Mouse (Mus musculus): ENCODE data around the gene Olfr70. TPM values are rescaled to one million over a fixed set of nuclear protein-coding genes. Genes with fewer than 3 reads are reported as not detected.

The Olfr70 gene
- total RNA-seq, 2 experiments from 2014 or later = not detected

- peak; percentile 72 to 93 for DNase-seq
These were observed 11.2 kb upstream of the Olfr70 start for GRCm38 (mm10) chr4:43711821-43712220.

- no peak for DNase-seq
These were observed 9.3 kb upstream of the Olfr70 start, which contains the start of gene Olfr71 for GRCm38 (mm10) chr4:43709869-43710268. Gene Olfr71, minus strand, starts transcription at chr4:43710255.

DNA sequence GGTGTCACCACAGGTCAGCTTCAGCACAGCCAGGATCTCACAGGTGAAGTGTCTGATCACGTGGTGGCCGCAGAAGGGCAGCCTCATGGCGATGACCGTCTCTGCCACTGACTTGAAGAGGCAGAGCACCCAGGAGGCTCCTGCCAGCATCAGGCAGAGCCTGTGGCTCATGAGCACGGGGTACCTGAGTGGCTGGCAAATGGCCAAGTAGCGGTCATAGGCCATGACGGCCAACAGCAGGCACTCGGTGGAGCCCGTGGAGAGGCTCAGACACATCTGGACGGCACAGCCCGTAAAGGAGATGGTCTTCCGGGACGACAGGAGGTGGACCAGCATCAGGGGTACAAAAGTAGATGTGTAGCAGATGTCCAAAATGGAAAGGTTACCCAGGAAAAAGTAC is 5.4 kb upstream of the Olfr70 start:
- no peak for DNase-seq

GRCm38 (mm10) chr4:43703851-43704250 is 3.2 kb upstream of the Olfr70 start:
- DNase-seq = peak; percentile 23 to 45

- no peak for DNase-seq
These were observed 2.8 kb upstream of the Olfr70 start for GRCm38 (mm10) chr4:43703439-43703838.

GRCm38 (mm10) chr4:43696561-43696960 is 4.0 kb downstream of the Olfr70 start:
- no peak for DNase-seq

GRCm38 (mm10) chr4:43695249-43695671 is 5.3 kb downstream of the Olfr70 start:
- peak; percentile 70 to 74 for DNase-seq

- no peak for DNase-seq
These were observed 6.0 kb downstream of the Olfr70 start for GRCm38 (mm10) chr4:43694439-43695248.

- peak; percentile 48 to 57 for DNase-seq
These were observed 6.8 kb downstream of the Olfr70 start for GRCm38 (mm10) chr4:43693806-43694241.

DNA sequence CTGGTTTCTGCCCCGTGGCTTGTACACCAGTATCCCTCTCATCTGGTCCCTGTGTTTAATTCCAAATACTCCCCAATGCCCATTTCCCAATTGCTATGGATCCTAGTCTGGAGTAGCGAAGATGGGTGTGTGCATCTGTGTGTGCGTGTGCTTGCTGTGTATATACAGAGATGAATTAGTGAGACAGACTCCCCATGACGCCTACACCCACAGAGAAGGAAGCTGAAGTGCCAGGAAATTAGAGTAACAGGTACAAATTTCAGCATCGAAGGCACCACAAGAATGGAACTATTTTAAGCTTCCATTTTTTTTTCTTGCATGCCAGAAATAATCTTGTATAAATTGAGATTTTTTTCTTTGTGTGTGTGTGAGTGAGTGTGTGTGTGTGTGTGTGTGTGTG is 9.6 kb downstream of the Olfr70 start:
- DNase-seq = no peak

DNA sequence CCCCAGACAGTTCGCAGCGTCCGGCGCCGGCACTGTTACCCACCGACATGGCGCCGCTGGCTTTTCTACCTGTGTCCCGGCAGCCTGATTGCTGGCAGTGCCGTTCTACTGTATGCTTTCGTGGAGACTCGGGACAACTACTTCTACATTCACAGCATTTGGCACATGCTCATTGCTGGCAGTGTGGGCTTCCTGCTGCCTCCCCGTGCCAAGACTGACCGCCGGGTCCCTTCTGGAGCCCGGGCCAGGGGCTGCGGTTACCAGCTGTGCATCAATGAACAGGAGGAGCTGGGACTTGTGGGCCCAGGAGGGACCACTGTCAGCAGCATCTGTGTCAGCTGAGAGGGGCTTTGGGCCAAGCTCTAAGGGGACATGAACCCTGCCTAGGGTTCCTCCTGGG is 10.6 kb downstream of the Olfr70 start:
- DNase-seq = no peak

DNA sequence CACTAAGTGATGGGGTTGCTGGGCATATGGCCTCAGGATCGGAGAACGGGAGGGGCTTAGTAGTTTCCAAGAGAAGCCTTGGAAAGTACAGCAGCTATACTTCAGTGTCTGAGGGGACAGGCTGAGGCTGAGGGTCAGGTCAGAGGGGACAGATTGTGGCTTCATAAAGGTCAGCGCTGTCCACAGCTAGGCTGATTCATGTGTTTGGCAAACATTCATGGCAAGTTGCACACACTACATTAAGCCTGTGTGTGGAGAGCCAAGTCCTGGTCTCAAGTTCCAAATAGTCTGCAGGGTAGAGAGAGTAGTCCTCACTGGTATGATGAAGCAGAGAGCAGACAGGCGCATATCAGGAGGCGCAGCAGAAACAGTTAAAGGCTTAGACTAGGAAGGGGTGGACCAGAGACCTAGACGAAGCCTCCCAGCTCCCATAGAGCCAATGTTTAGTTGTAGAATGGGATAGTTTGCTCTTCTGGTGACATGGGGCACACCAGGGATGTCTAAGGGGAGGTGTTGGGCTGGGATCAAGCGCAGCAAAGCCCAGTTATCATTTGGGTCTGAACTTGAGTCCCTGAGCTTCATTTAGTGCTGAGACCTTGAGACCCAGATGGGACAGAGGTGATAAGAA is 21.1 kb downstream of the Olfr70 start:
- DNase-seq = peak in 1 of 2 experiments; percentile 58

GRCm38 (mm10) chr4:43678541-43678940 is 22.1 kb downstream of the Olfr70 start:
- DNase-seq = no peak

GRCm38 (mm10) chr4:43675608-43676007 is 25.0 kb downstream of the Olfr70 start:
- DNase-seq = no peak

GRCm38 (mm10) chr4:43674974-43675373 is 25.6 kb downstream of the Olfr70 start:
- DNase-seq = no peak

DNA sequence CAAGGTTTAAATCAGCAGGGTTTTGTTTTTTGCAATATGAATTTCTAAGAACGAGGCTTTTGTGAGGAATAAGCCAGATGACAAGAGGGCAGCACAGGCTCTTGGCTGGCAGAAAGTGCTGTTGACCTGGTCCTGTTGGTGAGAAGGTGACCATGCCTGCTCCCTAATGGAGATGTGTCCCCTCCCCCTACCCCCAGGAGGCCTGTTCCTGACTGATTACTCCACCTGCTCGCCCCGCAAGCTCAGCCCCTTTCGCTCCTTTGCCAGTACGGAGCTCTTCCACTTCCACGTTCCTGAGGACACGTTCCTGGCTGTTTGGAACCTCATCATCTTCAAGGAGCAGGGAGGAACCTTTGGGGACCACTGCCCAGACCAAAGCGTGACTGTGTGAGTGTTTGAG is 26.9 kb downstream of the Olfr70 start:
- no peak for DNase-seq

DNA sequence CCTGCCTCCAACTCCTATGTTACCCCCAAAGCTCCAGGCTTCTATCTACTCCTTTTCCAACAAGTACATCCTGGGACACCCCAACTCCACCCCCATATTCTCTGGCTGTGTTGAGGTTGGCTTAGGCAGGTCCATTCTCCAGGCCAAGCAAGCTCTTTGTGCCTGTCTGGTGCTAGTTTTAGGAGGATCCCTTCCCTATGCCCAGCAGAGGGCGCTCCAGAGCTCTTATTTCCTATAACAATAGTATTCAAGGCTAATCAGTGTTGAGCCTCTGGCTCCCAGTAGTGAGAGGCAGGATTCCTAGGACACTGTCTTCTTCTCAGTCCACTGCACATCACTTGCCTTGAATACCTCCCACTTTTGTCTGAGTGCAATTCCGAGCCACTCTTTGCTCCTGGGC is 28.5 kb downstream of the Olfr70 start:
- peak; percentile 87 to 97 for DNase-seq

- peak; percentile 83 to 84 for DNase-seq
These were observed 31.2 kb downstream of the Olfr70 start for GRCm38 (mm10) chr4:43669428-43669794.

- DNase-seq = peak; percentile 94 to 95
These were observed 31.7 kb downstream of the Olfr70 start, which contains the start of the genes Tmem8b and Fam221b for GRCm38 (mm10) chr4:43668782-43669427. Gene Tmem8b, plus strand, starts transcription at chr4:43668971. Gene Fam221b, minus strand, starts transcription at chr4:43669145.

DNA sequence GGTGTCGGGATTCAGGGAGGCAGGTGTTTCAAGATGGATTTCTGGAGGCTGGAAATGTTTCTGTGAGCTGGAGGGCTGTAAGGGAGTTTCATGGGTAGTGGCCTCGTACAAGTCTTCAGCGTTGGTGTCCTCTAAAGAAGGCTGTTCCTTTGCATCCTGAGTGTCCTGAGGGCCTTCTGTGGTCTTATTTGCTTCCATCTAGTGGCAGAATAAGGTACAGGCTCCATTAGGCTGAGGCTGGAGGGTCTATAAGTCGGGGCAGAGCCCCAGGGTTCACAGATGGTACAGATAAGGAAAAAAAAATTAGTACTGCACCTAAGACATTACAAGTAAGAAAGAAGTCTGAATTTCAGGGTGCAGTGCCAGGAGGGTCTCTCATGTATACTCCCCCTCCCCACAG is 34.2 kb downstream of the Olfr70 start:
- no peak for DNase-seq

- no peak for DNase-seq
These were observed 43.5 kb downstream of the Olfr70 start for GRCm38 (mm10) chr4:43657146-43657545.

GRCm38 (mm10) chr4:43656339-43657109 is 44.1 kb downstream of the Olfr70 start, which contains the start of gene Hint2:
Gene Hint2, minus strand, starts transcription at chr4:43656466.
- peak; percentile 94 to 97 for DNase-seq
